Mouse (Mus musculus): ENCODE measurements around the gene C87977.
"Not testable (repeated sequence)": the region's sequence is repeated elsewhere in the genome, so short reads cannot be mapped to it uniquely, and the experiment has no call there.

- not testable (repeated sequence) for TF ChIP-seq CTCF (IDR thresholded peaks at IDR 0.05; ENCODE audit: low read depth, low read length); POLR2AphosphoS5 (IDR thresholded peaks at IDR 0.05; ENCODE audit: insufficient replicate concordance, low read depth, low read length); GATA1 (IDR thresholded peaks at IDR 0.05; ENCODE audit: borderline replicate concordance, low read length); TAL1 (conservative IDR thresholded peaks at IDR 0.05; ENCODE audit: low read depth, low read length); GATA2 (IDR thresholded peaks at IDR 0.05; ENCODE audit: borderline replicate concordance, low read depth, low read length)
Observed at GRCm38 (mm10) chr4:144213218-144213617, at the start of gene C87977.

All from G1E (cell line).